Mouse (Mus musculus): ENCODE measurements around the gene Gnb1l.
A peak's percentile ranks its signal among the peaks of the same experiment; 100 is the strongest.

Gnb1l gene

DNA sequence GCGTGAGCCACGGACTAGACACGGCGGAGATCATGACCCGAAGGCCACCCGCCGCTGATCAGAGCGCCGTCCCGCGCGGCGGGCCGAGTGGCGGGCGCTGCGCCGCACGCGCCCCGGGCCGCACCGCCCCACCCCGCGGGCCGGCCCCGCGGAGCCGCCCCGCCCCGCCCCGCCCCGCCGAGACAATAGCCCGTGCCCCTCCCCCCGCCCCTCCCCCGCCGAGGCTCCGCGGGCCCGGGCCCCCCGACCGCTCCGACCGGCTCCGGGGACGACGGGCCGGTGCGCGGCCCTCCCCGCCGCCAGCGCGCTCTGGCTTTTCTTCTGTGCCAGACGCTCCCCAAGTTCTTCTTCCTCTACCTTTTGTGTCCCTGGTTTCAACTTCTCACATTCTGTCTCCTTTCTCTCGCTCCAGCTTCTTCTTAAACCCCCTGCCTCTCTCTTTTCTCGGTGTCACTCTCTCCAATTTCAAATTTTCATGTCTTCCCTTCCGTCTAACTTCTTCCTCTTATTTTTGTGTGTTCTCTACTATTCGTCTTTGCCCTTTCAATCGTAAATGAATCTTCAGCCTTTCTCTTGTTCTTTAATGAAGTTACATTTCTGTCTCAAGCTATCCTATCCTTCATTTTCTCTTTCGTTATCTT is 88.5 kb downstream of the Gnb1l start:
- no peak for DNase-seq (ENCODE audit: low spot score)

DNA sequence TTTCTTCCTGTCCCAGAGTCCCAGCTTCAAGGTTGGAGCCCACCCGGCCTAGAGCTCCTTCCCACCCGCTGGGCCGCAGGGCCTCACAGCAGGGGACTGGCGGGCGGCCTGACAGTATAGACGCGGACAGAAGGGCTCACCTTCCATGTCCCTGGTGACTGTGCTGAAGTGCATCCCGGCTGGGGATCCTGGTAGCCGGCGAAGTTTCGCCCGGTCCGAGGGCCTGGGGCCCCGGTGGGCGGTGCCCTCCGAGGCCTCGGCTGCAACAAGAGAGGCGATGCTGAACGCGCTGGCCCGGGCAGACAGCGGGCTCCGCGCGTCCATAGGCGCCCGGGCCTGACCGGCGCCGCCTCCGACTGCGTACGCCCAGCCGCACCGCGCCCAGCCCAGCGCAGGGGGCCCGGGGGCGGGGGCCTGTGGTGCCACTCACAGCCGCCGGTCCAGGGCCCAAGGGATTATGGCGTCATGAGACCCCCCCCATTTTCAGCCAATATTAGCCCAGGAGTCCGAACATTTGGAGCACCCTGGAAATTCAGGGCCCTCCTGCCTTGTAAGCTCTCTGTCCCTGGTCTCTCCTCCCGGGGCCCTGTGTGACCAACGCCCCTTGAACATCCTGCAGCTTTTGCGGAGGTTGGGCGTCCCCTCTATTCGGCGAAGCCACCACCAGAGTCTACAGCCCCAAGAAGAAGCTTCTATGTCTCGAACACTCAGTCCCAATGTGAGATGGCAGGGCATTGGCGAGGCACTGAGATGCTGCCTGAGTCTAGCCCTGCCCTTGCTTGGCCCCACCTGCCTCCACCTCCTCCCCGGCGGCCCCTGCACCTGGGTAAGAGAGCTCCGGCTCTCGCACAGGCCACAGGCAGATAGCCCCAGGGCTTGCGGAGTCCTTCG is 89.6 kb downstream of the Gnb1l start:
- DNase-seq (ENCODE audit: low spot score): no peak

DNA sequence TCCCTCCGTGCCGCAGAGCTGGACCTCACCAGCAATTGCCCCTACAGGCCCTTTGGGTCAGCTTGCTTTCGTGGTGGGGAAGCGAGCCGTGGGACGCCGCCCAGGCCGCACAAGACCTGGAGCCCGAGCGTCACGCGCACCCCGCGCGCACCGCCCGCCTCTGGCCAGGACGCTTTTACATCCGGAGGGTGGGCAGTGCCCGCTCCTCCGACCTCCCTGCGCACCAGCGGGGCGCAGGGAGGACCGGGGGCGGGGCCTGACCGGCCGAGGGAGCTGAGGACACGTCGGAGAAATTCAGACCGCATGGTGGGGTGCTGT is 90.2 kb downstream of the Gnb1l start:
- DNase-seq (ENCODE audit: low spot score): no peak

DNA sequence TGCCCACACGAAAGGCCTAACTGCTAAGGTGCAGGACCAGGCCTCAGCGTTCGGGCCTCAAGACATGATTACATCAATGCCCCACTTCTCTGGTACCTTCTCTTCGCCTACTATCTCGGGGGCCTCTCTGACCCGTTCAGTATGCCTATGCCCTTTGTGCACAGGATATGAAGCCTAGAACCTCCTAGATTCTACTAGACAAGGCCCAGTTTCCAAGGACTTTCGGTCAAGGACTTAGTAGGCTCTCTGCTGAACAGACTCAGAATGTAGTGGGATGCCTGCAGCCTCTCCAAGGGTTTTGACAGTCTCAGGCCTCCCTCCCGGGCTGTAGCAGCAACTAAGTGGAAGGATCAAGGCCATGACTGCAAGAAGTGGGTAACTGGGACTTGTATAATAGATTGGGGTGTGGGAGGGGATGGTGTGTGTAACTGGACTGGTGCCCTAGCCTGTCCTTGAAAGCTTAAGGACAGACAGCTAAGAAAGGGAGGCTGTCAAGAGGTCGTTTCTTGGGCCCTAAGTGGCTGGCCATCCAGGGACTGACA is 90.6 kb downstream of the Gnb1l start:
- no peak for DNase-seq (ENCODE audit: low spot score)

DNA sequence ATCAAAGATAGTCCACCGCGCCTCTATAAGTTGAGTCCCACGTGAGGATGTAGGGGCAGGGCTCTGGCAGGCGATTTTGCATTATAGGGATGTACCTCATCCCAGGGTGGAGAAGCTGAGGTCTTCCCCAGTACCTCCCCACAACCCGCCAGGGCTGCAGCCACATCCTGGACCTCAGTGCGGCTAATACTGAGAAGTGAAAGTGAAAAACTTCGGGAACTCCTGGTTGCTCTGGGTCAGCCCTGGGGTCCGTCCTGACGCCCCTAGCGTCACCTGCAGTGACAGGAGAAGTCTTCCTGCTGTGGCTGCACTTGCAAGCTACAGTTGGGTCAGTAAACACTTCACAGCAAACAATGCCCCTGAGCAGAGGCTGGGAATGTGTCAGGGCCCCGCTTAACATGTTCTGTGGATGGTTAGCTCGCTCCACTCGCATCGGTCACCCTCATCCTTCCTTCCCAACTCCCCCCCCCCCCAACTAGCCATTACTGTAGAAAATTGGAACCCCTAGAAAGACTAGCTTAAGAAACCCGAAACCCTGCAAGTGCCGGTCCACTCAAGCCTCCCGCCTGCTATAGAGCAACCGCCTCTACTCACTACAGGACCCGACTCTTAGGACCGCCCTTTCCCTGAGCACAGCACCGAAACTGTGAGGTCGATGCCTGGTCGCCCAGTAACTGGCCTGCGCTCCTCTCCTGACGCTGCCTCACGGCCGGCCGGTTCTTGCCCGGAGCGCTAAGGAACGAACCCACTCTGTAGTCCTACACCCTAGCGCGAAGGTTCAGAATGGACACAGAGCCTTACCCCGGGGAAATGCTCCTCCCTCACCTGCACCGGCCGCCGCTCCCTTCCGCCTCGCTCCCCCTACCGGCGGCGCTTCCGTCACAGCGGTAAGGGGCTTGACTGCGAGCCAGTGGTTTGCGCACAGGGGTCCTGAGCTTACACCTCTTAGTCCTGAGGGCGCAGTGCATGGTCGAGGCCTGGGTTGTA is 91.6 kb downstream of the Gnb1l start, which contains the start of gene Tbx1:
Gene Tbx1 (minus strand): TSS at position 868 of the 987 bp plus-strand sequence.
- DNase-seq (ENCODE audit: low spot score): no peak

DNA sequence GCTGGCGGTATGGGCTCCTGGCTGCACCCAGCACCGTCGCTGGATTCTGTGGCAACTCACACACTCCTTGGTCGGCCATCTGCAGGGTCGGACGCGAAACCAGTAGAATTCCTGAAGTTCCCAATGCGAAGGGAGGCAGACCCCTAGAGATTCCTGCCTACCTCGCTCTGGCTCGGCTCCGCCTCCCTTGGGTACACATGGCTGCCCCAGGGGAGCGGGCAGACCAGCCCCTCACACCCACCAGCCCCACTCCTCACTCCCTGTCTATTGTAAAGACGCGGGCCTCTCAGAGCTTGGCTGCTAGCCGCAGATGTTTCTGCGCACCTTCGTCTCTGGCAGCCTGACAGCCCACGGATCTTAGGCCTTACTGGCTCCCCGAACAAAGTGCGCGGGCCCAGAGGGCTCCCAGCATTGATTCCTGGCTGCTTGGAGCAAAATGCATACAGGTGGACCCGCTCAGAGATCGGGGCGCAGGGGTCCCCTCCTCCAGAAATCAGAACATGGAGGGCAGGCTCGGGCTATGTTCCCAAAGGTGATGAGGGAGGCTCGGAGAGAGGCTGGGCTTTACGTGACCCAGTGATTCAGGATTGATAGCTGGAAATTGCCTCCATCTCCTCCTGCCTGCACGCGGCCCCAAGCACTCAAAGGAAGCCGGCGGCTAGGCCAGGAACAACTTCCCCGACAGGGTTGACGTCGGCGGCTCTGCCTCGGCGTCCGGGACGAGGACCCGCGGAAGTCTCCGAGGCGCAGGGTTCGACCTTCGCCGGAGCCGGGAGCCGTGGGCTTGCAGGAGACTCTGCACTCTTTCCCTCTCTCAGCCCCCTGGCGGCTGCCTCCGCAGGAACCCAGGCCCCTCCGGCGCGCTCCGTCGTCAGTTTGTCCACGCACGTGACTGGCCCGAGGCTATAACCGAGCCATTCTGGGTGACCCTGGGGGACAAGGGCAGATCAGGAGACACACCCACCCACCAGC is 92.8 kb downstream of the Gnb1l start:
- no peak for DNase-seq (ENCODE audit: low spot score)

DNA sequence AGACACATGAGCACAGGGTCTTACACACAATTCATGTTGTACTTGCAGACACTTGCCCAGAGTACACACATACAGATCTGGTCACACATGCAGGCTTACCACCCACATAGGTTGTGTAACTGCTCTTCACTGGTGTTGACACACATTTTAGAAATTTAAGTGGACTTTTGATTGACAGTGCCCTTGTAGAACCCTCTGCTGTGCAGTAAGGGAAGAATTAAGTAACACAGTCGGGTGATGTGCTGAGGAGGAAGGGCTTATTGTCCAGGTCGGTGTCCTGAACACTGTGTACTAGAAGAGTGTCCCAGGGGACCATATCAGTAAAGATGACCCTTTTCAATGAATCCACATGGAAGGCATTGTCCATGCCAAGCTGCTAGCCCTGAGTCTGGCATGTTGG is 95.4 kb downstream of the Gnb1l start:
- peak; percentile 41 for DNase-seq (ENCODE audit: low spot score)

DNA sequence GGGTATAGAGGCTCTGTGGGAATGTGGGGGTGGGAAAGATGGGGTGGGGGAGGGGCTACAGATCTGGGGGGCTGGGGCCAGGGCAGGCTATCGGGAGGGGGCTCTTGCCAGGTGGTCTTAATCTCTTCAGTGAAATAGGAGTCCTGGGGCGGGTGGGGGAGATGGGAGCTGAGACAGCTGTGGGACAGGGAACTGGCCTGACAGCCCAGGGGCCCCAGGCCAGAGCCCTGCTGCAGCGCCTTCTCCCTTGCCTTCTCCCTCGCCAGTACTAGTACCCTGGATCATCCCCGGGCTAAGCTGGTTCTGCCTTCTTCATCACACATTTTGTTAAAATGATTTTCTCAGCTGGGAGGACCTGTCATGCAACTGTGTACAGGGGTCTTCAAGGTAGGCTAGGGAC is 97.7 kb downstream of the Gnb1l start:
- no peak for DNase-seq (ENCODE audit: low spot score)

DNA sequence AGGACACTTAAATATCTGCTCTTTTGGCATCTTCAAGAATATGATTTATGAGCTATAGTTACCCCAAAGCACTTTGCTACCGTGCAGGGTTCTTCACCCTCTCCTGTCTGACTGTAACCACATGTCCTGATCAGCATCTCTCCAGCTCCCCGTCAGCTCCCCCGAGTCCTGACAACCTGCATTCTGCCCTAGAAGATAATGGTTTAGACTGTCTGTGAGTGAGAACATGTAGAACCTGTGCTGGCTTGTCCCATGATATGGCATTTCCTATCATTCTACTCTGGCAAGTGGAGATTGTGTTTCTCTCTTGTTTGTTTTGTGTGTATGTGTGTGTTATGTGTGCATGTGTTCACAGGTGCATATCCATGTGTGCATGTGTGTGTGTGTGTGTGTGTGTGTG is 99.5 kb downstream of the Gnb1l start:
- no peak for DNase-seq (ENCODE audit: low spot score)

DNA sequence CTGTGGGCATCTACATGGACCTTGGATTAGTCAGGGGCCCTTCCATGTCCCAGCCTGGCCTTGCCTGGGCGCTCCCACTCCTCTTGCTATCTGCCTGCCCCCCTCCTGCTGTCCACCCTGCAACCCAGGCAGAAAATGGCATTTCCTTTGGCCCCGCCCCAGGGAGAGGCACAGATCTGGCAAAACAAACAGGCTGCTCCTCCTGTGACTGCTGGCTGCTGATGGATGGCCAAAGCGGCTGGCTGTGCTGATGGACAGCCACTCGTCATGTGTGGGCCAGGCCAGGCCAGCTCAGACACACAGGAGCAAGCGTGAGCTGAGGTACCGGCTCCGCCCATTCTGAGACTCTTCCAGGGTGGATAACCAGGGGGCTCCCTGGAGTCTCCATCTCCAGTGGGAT is 102.9 kb downstream of the Gnb1l start:
- no peak for DNase-seq (ENCODE audit: low spot score)

DNA sequence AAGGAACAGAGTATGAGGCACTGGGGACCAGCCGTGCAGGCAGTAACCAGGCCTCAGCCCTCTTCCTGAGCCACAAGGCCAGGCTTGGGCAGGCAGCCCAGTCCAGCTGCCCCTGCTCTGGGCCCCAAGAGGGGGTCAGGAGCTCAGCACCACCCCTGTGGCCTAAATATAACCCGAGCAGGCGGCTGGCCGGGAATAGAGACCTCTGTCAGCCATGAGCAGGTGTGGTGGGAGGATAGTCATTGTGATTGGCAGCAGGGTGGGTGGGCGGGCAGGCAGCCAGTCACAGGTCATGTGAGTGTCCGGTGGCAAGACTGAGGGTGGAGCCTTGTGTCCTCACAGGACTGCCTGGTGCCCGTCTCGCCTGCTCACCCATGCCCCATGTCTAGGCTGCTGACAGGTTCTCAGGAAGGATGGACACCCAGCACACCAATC is 105.8 kb downstream of the Gnb1l start:
- peak; percentile 74 for DNase-seq (ENCODE audit: low spot score)

DNA sequence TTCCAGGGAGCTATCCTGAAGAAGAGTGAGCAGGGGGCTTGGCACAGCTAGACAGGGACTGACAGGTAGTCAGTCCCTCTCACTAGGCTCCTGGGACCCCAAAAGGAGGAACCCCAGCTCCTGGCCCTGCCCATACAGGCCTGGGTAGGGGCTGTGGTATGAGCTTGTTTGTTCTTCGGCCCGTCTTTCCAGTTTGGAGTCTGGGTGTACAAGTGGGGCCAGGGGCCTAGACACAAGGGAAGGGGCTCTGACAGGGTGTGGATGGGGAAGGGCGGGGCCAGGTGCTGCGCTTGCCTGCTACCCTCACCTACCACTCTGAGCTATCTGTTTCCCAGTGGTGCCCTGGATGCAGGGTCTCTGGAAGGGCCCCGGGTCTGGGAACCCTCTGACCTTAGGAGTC is 107.2 kb downstream of the Gnb1l start:
- no peak for DNase-seq (ENCODE audit: low spot score)

DNA sequence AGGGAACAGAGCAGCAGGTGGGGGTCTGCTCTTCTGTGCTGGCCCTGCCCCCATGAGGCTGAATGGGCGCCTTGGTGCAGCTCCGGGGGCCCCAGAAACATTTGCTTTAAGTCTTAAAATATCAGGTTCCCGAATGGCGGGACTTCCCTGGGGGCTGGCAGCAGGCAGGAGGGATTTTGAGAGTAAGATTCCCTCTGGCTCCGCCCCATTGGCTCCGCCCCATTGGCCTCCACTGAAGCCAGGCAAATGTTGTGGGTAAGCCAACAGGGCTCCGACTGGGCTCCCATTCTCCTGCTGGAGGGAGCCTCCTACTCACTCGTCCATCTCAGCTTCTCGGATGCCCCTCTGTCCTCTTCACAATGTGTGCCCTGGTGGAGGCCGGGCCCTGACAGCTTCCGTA is 109.7 kb downstream of the Gnb1l start:
- no peak for DNase-seq (ENCODE audit: low spot score)

DNA sequence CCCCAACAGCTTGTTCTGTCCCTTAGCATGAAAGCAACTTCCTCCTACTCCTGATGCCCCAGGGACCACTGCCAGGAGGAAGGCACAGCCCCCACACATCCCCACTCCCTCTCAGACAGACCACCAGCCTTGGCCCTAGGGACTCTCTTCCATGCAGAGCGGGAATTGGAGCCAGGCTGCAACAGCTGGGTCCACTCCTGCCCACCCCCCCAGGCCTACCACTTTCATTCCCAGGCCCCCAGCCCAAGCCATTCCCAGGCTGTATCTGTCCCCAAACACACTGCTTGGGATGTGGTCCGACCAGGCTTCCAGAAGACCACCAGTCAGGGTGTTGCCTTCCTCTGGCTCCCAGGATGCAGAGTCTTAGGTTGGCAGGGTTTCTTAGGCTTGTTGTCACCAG is 110.6 kb downstream of the Gnb1l start:
- DNase-seq (ENCODE audit: low spot score): no peak

DNA sequence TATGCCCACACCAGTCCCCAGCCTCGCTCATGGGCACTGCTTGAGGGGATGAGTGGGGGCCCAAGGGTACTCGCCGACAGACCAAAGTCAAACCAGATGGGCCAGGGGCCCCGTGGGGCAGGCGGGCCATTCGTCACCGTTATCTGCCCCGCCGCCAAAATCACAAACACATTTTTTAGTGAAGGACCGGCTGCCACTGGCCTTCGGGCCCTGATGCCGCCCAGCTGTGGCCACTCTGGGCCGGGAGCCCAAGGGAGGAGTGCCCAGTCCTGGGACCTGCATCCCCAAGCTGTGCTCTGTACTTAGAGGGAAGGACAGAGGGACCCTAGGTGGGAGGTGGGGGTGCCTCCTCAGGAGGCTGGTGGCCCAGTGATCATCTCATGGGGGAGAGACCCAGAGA is 113.2 kb downstream of the Gnb1l start:
- DNase-seq (ENCODE audit: low spot score): no peak

DNA sequence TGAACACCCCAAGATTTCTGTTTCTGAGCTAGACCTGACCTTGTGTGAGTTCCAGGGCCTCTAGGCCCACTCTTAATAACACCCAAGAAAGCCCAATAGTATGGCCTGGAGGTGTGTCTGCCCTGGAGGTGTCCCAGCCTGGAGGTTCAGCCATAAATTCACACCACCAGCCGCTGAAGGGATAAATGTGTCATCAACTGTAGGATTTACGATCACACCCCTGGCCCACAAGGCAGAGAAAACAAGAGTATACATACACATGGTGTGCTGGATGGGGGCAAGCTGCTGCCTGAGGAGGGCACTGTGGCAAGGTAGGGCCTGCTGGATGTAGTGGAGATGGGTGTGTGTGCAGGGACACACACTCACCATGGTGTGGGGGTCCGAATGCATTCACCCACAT is 114.8 kb downstream of the Gnb1l start:
- no peak for DNase-seq (ENCODE audit: low spot score)
